Mouse (Mus musculus): ENCODE data around the gene Tceal3.
"Not testable (repeated sequence)": the region's sequence is repeated elsewhere in the genome, so short reads cannot be mapped to it uniquely, and the experiment has no call there.

Gene Tceal3

DNA sequence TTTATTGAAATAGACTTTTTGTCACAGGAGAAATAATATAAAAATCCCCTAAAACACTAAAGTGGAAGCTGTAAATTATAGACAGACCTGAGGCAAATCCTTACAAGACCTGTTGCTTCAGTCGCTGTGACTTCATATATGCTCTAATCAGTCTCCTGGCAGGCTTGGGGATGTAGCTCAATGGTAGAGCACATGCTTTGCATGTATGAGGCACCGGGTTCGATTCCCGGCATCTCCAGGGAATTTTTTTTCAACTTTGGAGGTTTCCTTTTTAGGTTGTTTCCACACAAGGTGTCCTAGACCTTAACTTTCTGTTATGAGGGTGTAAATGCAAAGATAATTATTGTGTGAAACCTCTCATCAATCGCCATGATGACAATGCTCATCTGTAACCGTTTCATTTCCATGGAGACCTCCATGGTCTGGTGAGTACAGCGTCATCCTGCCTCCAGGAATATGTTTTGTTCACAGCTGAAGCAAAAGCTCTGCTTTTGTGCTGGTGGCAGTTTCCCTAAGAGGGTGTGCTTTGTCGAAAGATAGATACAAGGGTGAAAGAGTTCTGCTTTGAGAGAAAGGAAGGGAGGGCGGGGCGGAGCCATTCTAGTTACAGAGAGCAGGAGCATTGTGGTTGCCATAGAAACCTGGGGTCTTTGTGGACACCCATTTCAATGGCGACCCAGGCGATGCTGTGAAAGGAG is at the start of gene Tceal3:
TSS of gene Tceal3 (plus strand) at position 644 of the 698 bp plus-strand sequence.
- DNase-seq (ENCODE audit: low read depth) = no peak

DNA sequence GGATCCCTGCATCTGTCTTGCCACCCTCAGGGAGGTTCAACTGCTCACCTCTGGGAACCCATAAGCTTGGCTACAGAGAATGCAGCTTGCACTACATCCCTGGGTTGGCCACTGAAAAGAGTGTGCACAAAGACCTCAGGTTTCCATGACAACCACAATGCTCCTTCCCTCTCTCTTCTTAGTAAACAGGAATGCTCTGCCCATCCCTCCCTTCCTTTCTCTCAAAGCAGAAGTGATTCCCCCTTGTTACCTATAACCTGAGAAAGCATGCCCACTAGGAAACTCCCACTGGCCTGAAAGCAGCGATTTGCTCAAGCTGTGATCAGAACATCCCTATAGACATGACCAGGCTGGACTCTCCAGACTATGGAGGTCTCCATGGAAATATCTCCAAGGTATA is 46.7 kb upstream of the Tceal3 start, which contains the start of gene Kir3dl2:
TSS of gene Kir3dl2 (minus strand) at position 101 of the 400 bp plus-strand sequence.
- not testable (repeated sequence) for DNase-seq (ENCODE audit: low read depth)

DNA sequence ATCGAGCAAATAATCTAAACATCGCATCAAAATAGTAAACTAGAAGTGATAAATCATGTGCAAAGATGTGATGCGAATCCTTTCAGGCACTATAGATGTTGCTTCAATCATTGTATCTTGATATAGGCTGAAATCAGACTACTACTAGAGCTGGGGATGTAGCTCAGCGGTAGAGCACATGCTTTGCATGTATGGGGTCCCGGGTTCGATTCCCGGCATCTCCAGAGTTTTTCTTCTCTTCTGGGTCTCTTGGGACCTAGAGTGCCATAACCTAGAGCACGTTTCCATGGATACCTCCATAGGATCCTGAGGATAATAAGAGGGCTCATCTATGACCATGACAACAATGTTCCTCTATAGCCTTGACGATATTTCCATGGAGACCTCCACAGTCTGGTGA is 21.5 kb upstream of the Tceal3 start:
- DNase-seq (ENCODE audit: low read depth) = not testable (repeated sequence)

DNA sequence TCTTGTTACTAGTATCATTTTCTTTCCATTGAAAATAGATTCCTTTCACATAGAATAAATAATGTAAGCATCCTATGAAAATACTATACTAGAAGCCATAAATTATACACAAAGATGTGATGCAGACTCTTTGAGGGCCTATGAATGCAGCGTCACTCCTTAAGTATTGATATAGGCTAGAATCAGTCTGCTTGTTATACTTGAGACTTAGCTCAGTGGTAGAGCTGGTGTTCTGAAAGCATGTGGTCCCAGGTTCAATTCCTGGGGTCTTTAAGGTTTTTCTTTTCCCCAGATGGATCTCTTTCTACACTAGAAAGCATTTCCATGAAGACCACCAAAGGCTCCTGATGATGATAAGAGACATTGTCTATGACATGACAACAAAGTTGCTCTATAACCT is 6.0 kb upstream of the Tceal3 start:
- no peak for DNase-seq (ENCODE audit: low read depth)

DNA sequence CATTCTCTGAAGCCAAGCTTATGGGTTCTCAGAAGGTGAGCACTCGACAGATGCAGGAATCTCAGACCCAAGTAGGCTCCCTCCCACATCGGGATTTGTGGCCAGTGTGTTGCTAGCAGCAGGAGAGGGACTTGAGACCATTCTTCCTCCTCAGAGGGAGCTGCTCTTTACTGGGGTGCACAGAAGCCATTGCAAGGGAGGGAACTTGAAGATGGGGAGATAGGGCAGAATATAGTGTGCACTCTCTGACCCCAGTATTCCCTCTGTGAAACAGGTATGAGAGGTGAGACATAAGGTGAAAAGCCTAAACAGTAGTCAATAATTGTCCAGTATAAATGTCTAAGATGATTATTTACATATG is 235 bp downstream of the Tceal3 start:
- DNase-seq (ENCODE audit: low read depth) = no peak

DNA sequence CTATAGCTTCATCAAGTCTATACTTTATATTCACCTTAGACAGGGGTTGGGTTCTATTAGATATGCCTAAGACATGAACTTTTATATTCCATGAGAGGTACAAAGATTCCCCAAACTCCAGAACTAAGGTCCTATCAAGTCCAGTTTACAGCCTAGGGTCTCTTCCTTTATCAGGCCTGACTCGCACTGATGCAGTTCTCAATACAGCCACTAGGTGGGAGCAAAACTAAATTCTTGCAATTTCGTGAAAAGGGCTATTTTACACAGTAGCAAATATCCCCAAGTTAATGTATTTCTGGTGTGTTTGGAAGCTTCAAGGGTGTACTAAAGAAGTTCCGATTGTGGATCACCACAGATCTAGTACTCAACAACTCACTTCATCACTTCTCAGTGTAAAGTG is 8.8 kb downstream of the Tceal3 start:
- peak; percentile 67 for DNase-seq (ENCODE audit: low read depth)

DNA sequence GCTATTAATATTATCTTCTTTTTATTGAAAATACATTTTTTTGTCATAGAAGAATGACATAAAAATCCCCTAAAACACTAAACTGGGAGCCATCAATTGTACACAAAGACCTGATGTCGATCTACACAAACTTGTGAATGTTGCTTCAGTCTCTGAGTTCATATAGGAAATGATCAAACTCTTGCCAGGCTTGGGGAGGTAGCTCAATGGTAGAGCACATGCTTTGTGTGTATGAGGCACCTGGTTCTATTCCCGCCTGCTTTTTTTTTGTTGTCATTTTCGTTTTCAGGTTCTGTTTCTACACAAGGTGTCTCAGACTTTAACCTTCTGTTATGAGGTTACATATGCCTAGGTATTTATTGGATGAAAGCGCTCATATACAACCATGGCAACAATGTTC is 16.3 kb downstream of the Tceal3 start:
- DNase-seq (ENCODE audit: low read depth) = no peak

DNA sequence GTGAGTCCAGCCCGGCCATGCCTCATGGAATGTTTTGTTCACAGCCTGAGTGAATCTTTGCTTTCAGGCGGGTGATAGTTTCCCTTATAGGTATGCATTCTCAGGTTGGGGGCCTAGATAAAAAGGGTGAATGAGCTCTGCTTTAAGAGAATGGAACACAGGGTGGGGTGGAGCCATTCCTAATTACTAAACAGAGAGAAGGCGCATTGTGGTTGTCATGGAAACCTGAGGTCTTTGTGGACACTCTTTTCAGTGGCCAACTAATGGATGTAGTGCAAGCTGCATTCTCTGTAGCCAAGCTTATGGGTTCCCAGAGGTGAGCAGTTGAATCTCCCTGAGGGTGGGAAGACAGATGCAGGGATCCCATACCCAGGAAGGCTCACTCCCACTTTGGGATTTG is 16.8 kb downstream of the Tceal3 start:
- DNase-seq (ENCODE audit: low read depth) = no peak

DNA sequence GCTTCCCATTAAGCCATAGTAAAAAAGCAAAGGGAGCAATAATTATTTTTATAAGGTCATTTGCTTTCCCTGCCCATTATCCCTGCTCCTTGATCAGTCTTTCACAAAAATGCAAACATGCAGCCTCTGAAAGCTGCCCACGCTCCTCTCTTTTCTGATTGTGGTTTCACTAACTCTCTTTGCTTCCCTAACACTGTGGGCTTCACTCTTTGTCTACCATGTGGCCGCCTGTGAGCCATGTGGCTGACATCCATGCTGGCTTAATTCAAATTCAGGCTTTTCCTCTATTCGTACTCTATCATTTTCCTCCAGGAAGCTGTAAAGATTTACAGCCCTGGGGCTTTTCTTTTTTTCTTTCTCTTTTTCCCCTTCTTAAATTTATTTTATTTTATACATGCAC is 20.7 kb downstream of the Tceal3 start:
- no peak for DNase-seq (ENCODE audit: low read depth)

DNA sequence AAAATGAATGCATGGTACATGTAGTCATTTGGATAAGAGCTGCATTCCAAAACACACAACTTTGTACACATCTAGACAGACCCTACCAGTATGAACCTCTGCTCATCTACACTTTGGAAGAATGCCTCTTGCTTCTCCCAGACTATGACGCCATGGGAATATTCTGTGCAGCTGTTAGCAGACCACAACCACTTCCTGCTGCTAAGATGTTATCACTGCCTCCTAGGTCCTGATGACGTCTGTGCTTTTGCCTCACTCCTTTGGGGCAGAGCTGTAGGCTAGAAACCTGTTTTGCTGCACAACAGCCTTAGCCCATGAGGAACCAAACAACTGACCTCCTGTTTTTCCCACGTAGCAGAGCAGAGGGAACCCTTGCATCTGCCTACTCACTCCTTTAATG is 25.2 kb downstream of the Tceal3 start:
- peak; percentile 69 for DNase-seq (ENCODE audit: low read depth)

DNA sequence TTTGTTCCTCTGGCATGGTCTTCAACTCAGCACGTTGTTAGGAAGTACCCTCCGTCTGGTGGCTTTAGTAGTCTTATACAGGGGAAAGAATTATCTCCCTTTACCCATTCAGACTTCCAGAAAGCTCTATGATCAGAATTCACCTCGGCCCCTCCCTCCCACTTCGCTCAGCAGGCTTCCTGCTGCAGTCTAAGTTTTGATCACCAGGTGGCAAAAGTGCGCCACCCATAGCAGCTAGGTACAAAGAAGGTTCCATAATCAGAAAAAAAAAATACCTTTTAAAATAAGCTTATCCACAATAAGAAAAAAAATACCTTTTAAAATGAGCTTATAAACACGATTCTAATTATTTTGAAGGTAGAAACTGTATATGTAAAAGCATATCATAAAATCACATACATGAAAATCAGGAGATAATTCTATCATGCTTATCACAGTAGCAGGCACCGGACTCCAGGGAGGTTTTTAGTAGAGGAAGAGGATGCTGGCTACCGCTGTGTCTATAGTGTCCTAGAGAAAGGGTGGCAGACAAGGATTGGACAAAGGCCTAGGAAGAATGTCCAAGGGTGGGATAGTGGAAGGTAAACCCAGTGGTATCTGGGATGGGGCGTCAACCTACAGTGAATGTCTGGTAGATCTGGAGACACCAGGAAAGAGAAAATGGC is 34.4 kb downstream of the Tceal3 start:
- peak; percentile 75 for DNase-seq (ENCODE audit: low read depth)

DNA sequence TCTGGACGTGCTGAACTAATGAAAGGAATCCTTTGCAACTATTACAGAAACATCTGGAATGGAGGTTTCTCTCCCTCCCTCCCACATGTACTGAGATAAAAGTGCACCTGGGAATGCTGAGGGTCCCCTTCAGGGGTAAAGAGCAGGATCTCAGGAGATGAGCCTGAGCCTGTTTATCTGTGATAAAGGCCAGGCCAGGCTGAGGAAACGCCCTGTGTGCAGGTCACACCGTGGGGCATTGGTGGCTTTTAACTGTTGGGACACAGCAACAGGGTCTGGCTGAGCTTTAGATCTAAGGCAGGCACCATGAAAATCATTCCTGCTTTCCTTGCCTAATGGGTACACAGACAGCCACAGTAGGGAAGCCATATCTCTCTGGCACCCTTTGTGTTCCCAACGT is 35.3 kb downstream of the Tceal3 start:
- no peak for DNase-seq (ENCODE audit: low read depth)

DNA sequence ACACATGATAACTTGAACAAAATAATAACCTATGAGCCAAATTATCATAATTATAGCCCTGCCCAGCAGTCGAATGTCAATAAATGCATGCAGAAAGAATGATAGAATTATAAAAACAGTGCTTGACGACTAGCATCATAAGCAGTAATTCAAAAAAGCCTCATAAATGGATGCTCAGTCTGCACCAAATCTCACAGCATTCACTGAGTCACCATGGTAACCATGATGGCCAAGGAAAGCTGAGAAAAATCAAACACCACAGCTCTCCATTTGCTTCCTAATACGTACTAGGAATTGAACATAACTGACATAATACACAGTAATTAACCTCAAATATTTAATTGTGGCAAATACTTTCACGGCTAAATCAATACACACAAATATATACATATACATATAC is 44.5 kb downstream of the Tceal3 start:
- DNase-seq (ENCODE audit: low read depth) = no peak

DNA sequence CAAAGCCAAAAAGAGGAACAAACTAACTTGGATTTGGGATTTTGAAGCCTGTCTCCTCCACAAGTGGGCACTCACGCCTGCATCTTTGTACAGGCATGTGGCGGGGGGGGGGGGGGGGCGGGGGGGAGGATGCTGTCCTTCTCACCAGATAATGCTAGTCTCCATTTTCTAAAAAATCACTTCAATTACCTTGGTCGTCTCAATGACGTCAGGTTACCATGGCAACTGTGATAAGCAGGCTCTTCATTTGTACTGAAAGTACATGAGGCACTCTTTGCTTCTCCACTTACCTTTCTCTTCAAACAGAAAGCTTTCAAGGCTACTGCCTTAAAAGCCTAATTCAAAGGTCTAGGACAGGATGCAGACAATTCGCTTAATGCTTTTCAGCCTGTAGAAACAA is 49.1 kb downstream of the Tceal3 start:
- DNase-seq (ENCODE audit: low read depth) = peak; percentile 72

DNA sequence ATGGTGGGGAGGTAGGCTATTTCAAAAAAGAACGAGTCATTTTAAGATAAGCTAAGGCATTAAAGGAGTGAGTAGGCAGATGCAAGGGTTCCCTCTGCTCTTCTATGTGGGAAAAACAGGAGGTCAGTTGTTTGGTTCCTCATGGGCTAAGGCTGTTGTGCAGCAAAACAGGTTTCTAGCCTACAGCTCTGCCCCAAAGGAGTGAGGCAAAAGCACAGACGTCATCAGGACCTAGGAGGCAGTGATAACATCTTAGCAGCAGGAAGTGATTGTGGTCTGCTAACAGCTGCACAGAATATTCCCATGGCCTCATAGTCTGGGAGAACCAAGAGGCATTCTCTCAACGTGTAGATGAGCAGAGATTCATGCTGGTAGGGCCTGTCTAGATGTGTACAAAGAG is 55.2 kb downstream of the Tceal3 start:
- DNase-seq (ENCODE audit: low read depth) = peak; percentile 37

DNA sequence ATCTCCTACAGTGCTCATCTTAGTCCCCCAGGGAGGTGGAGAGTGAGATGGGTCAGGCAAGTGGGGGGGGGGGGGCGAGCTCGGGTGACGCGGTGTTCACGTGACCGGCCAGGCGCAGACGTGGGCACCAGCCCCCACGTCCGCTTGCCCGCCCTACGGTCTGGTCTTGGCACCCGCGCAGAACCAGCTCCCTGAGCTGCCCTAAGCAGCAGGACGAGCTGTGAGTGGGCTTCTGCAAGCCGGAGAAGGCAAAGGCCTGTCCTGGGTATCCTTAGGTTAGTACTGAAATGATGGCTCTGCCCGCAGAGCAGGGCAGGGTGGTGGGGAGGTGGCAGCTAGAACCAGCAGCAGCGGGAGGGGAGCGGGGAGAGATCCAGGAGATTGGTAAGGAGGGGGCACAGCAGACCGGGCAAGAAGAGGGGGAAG is 75.7 kb downstream of the Tceal3 start:
- peak; percentile 2 for DNase-seq (ENCODE audit: low read depth)

DNA sequence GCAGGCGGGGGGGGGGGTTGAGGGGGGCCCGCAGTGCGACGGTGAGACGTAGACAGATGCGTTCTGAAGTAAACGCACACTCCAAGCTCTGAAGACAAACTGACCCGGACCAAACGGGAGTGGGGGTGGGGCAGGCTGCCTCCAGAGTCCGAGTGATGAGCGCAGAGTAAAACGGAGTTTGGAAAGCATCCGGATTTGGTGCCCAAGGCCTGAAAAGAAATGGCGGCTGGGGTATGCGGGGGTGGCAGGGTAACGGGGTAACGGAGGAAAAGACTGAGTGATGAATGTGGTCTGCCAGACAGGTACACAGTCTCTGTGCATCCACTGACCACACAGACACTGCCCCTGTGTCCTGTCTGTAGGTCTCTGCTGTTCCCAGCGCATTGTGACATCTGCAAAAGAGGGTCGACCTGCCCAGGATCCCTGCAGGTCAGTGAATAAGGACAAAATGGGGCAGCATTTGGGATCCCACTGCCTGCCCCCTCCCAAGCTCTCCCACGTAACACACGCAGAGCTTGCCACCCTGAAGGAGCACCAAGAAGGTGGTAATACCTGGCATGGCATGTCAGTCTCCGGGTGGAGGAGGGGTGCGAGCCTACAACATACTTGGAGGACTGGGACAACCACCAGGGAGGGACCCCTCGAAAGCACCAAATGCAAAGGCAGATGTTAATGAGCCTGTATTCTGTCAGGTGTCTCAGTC is 76.3 kb downstream of the Tceal3 start:
- not testable (repeated sequence) for DNase-seq (ENCODE audit: low read depth)

DNA sequence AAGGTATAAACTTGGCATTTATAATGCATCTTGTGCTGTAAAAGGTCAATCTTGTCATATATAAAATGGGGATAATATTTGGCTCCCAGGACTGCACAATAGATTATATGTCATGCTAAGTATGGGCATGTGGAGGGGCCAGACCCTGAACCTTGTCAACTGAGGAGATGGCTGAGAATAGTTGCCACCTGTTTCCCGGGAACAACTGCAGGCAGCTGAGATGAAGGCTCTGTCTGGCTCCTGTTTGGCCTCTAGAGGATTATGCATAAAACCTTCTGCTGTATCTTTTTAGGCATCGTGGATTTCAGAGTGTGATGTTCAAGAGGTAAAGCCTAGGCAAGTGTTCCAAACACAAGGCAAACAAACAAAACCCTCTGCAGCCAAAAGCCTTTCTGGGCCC is 78.2 kb downstream of the Tceal3 start:
- no peak for DNase-seq (ENCODE audit: low read depth)

DNA sequence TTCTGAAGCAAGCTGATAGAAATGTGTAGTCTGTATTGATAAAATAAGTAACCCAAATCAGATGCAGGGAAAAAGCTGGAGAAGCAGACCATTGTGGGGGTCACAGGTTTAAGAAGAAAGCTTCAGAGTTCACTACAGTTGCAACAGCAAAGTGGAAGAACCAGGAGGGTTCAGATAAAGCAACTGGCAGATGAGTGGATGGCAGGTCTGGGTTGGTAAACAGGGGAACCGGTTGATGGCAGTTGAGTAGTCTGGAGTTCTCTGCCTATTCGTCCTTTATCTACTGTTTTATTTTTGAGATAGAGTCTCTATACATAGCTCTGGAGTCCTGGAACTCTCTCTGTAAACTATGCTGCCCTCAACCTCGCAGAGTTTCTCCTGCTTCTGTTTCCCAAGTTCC is 90.3 kb downstream of the Tceal3 start:
- DNase-seq (ENCODE audit: low read depth) = no peak

DNA sequence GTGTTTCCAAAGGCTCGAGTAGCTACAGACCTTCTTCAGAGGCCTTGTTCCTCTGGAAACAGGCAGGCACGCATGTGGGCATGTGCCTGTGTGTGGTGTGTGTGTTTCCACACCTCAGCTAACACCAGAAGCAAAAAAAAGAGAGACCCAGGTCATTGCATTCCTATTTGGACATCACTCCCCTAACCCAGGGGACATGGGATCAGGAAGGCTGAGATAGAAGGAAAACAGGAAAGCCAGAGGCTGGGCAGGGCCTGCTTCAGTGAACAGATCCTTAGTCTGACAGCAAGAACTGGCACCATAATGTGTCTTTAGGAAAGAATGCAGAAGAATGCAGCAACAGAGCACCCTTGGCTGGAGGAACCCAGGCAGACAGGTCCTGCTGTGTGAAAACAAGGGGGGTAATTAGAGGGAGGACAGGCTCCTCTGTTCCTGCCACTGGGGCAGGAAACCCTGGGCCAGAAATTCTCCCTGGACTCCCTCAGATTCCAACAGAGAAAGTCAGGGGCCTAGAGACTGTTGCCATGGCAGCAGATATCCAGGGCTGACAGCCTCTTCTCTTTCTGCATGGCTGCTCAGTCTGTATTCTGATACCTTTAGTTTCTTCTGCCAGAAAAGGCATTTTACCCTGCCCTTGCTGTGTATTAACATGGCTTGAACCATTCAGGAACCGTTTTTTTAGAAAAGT is 101.1 kb downstream of the Tceal3 start:
- DNase-seq (ENCODE audit: low read depth) = not testable (repeated sequence)

DNA sequence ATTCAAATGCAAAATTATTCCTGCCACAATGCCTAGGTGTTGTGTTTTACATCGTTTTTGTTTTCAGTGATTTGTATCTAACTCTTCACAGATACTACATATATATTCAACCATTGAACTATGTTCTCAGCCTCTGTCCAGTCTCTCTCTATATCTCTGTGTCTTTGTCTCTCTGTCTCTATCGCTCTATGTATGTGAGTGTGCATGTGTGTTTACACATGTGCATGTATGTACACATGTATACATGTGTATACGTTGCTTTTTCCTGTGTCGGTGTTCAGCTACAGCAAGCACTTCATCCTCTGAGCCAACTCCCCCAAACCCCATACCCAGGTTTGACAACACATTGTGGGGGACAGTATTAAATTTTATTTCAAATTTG is 101.6 kb downstream of the Tceal3 start:
- DNase-seq (ENCODE audit: low read depth) = no peak

DNA sequence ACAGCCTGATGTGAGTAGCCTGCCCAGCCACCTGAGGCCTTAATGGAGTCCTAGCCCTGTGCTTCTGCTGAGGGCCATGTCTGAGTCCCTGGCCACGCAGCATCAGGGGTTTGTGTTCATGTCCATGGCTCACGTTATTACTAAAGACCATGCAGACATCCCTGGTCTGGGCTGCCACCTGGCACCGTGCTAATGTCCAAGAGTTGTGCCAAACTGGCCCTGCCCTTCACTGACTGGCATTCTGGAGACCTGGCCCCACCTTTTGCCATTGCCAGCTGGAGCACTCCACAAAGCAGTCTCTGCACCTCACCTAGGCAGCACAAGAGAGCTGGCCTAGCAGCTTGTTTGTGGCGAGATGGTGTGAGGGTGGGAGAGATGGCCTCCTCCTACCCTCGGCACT is 102.6 kb downstream of the Tceal3 start:
- DNase-seq (ENCODE audit: low read depth) = no peak
